28 mouse cellular contexts compared by ENCODE assay signal in genomic region chr6:116394916-116395648, GRCm38 (mm10).
"Had no signal": no experiment of that assay in that cellular context is flagged by ENCODE, and none has a peak within 500 bp of the region (broad histone marks: within the 10 kb centered on the region; RNA-seq: fewer than 3 reads in every experiment).

No protein-coding gene starts in this region.

- H3K27me3 ChIP-seq: heart, embryonic 13.5 days; heart, embryonic 15.5 days; hindbrain, embryonic 12.5 days; kidney, embryonic 15.5 days; limb, embryonic 12.5 days; liver, embryonic 13.5 days; liver, embryonic 15.5 days had no signal

- H3K4me2 ChIP-seq: heart, embryonic 11.5 days; heart, embryonic 13.5 days; heart, embryonic 15.5 days; hindbrain, embryonic 12.5 days; hindbrain, embryonic 14.5 days; kidney, embryonic 15.5 days; limb, embryonic 12.5 days; liver, embryonic 11.5 days; liver, embryonic 13.5 days; liver, embryonic 15.5 days had no signal

- DNase-seq: gastrocnemius, adult 2 months; gastrocnemius, postnatal 10 days; gastrocnemius, postnatal 25 days; heart, adult 2 months; heart, postnatal 14 days; heart, postnatal 4 days; kidney, adult 18-20 months; kidney, adult 9 months; kidney, postnatal 10 days; kidney, postnatal 4 days; liver; liver, embryonic 13.5 days had no signal

- H3K4me1 ChIP-seq: heart, embryonic 15.5 days; kidney, embryonic 15.5 days; limb, embryonic 10.5 days; limb, embryonic 12.5 days had no signal

- ATAC-seq: hindbrain, embryonic 16.5 days; inflammation-experienced regulatory T-cells, adult 6 months; intestine, embryonic 16.5 days had no signal

- H3K4me3 ChIP-seq: gastrocnemius, adult 2 months; heart, adult 2 months; heart, embryonic 13.5 days; heart, embryonic 15.5 days; hindbrain, embryonic 10.5 days; hindbrain, embryonic 12.5 days; kidney, embryonic 15.5 days; layer of hippocampus, adult 2 months; left cerebral cortex, adult 2 months; limb, embryonic 10.5 days; limb, embryonic 12.5 days; liver, embryonic 13.5 days; liver, embryonic 15.5 days had no signal

- H3K27ac ChIP-seq: gastrocnemius, adult 2 months; heart, adult 2 months; heart, embryonic 13.5 days; heart, embryonic 15.5 days; hindbrain, embryonic 10.5 days; hindbrain, embryonic 12.5 days; hindbrain, embryonic 14.5 days; kidney, embryonic 15.5 days; layer of hippocampus, adult 2 months; left cerebral cortex, adult 2 months; limb, embryonic 10.5 days; limb, embryonic 12.5 days; liver, embryonic 13.5 days; liver, embryonic 15.5 days had no signal

- H3K36me3 ChIP-seq: heart, embryonic 13.5 days; heart, embryonic 15.5 days; hindbrain, embryonic 10.5 days; hindbrain, embryonic 12.5 days; kidney, embryonic 15.5 days; limb, embryonic 10.5 days; limb, embryonic 12.5 days had no signal

- H3K9me3 ChIP-seq: heart, embryonic 13.5 days; heart, embryonic 15.5 days; hindbrain, embryonic 10.5 days; hindbrain, embryonic 12.5 days; kidney, embryonic 15.5 days; limb, embryonic 10.5 days; limb, embryonic 12.5 days; liver, embryonic 13.5 days; liver, embryonic 15.5 days had no signal

- H3K9ac ChIP-seq: heart, embryonic 13.5 days; heart, embryonic 15.5 days; hindbrain, embryonic 12.5 days; hindbrain, embryonic 14.5 days; kidney, embryonic 15.5 days; limb, embryonic 12.5 days; liver, embryonic 13.5 days; liver, embryonic 15.5 days had no signal
